Mouse (Mus musculus) heart, postnatal 0 days (tissue): ENCODE results near the gene Ufc1. TPM values are rescaled to one million over a fixed set of nuclear protein-coding genes. Genes with fewer than 3 reads are reported as not detected.
A peak's percentile ranks its signal among the peaks of the same experiment; 100 is the strongest.
"Not testable (repeated sequence)": the region's sequence is repeated elsewhere in the genome, so short reads cannot be mapped to it uniquely, and the experiment has no call there.

Source experiments
- ATAC-seq: fragments of 200-750 bp; cut with Nextera tagmentation; 2 replicates; pipeline ENCODE4 v1.8.0; 2017; ENCODE audit warnings: low read depth, moderate number of reproducible peaks, moderate library complexity; ENCODE audit not compliant: insufficient read depth
- DNase-seq: peaks from one replicate; pipeline ENCODE4 v3.0.0-alpha.2; 2016; ENCODE audit warnings: low spot score
- H3K27ac ChIP-seq: fragments of 300-500 bp; sonication (generic); 2 replicates; pipeline ENCODE4 v1.5.1; 2014; ENCODE audit warnings: low read depth, mild to moderate bottlenecking
- H3K27me3 ChIP-seq: fragments of 300-500 bp; sonication (generic); 2 replicates; pipeline ENCODE4 v1.6.1; 2014; ENCODE audit warnings: low read length, mixed read lengths; ENCODE audit not compliant: control insufficient read depth, insufficient read depth
- H3K36me3 ChIP-seq: fragments of 300-500 bp; sonication (generic); replicated peaks from 2 replicates; pipeline ENCODE4 v1.6.1; 2014; ENCODE audit warnings: low read length, mixed read lengths; ENCODE audit not compliant: control insufficient read depth, insufficient read depth
- H3K4me1 ChIP-seq: fragments of 300-500 bp; sonication (generic); 2 replicates; pipeline ENCODE4 v1.6.1; 2014; ENCODE audit warnings: antibody characterized with exemption; ENCODE audit not compliant: control insufficient read depth, insufficient read depth
- H3K4me2 ChIP-seq: fragments of 300-500 bp; sonication (generic); 2 replicates; pipeline ENCODE4 v1.6.1; 2014; ENCODE audit warnings: low read depth, mild to moderate bottlenecking, low read length, moderate library complexity
- H3K4me3 ChIP-seq: fragments of 300-500 bp; sonication (generic); 2 replicates; pipeline ENCODE4 v1.5.1; 2014; ENCODE audit warnings: low read depth, low read length
- H3K9ac ChIP-seq: fragments of 300-500 bp; sonication (generic); replicated peaks from 2 replicates; pipeline ENCODE4 v1.6.1; 2014; ENCODE audit warnings: low read depth, low read length, mixed read lengths
- H3K9me3 ChIP-seq: fragments of 300-500 bp; sonication (generic); replicated peaks from 2 replicates; pipeline ENCODE4 v1.6.1; 2016; ENCODE audit warnings: low read length; ENCODE audit not compliant: control insufficient read depth
- CTCF ChIP-seq: IDR thresholded peaks from 2 replicates; pipeline ENCODE4 v1.5.1; 2016; ENCODE audit warnings: antibody characterized with exemption, control low read depth, low read depth
- EP300 ChIP-seq: IDR thresholded peaks from 2 replicates; pipeline ENCODE4 v1.6.1; 2016; ENCODE audit warnings: antibody characterized with exemption, low read depth
- WGBS: fragments of 180-500 bp; shearing (Covaris S2); extraction: QIAGEN DNeasy Blood & Tissue Kit; methylation state at CpG from one replicate; pipeline ENCODE4 v1.1.7; 2014; 5-methylcytosine and 5-hydroxymethylcytosine counted together
- polyA plus RNA-seq: library from polyadenylated mRNA; unstranded; fragments of >200 nt; fragmentation: Nextera tagmentation; extraction: Ambion mirVana; gene quantifications from 2 replicates; pipeline ENCODE4 v1.2.1, GENCODE M21; 2015
- total RNA-seq: library from RNA; depleted of rRNA; stranded (reverse); fragments of >200 nt; gene quantifications from 2 replicates; pipeline ENCODE4 v1.2.3, GENCODE M21; 2014; ENCODE audit warnings: low replicate concordance; rRNA removed

The Ufc1 gene
- total and polyA plus RNA-seq, 2 experiments from 2014 or later = 109 to 140 TPM

GRCm38 (mm10) chr1:171245353-171245752 is 49.5 kb downstream of the Ufc1 start:
- H3K4me3 ChIP-seq = 0 out of 2 replicates have a peak overlapping the region, but pooled peaks have one; percentile 65
- no peak overlapping the region for H3K4me2 ChIP-seq
- no peak overlapping the region for H3K9ac ChIP-seq
- H3K4me1 ChIP-seq = peaks cover 20% of the 10 kb centered on the region
- no peak for DNase-seq
- no peak for ATAC-seq
- no peaks in the 10 kb centered on the region for H3K9me3 ChIP-seq
- no peak for TF ChIP-seq EP300
- TF ChIP-seq CTCF = no peak
- WGBS = 80% methylated on average over 8 of the region's 8 CpGs
- H3K36me3 ChIP-seq = peaks cover 38% of the 10 kb centered on the region
- H3K27ac ChIP-seq = 0 out of 2 replicates have a peak overlapping the region, but pooled peaks have one; percentile 37
- no peaks in the 10 kb centered on the region for H3K27me3 ChIP-seq

- H3K36me3 ChIP-seq = peaks cover 70% of the 10 kb centered on the region
- H3K9me3 ChIP-seq, H3K4me1 ChIP-seq, H3K4me3 ChIP-seq, H3K4me2 ChIP-seq, H3K9ac ChIP-seq, H3K27me3 ChIP-seq, DNase-seq, H3K27ac ChIP-seq, ATAC-seq: not testable (repeated sequence)
- TF ChIP-seq CTCF = peak; percentile 23; the same call in 1 of the 2 replicates
- 86% methylated on average over 12 of the region's 12 CpGs for WGBS
Observed at GRCm38 (mm10) chr1:171241952-171242351, 52.9 kb downstream of the Ufc1 start.

GRCm38 (mm10) chr1:171240911-171241310 is 53.9 kb downstream of the Ufc1 start:
- Histone ChIP-seq H3K27me3 (no peaks in the 10 kb centered on the region), H3K9me3 (no peaks in the 10 kb centered on the region), H3K4me1 (peaks cover 5% of the 10 kb centered on the region; the same call in 1 of the 2 replicates), H3K36me3 (peaks cover 81% of the 10 kb centered on the region), H3K9ac (no peak overlapping the region), H3K4me3 (no peak overlapping the region), H3K4me2 (no peak overlapping the region), H3K27ac (no peak overlapping the region)
- WGBS = 89% methylated on average over 10 of the region's 10 CpGs
- DNase-seq (no peak), ATAC-seq (no peak)
- TF ChIP-seq CTCF (no peak), EP300 (no peak)

GRCm38 (mm10) chr1:171239992-171240744 is 54.7 kb downstream of the Ufc1 start:
- Histone ChIP-seq H3K4me2 (no peak overlapping the region), H3K27ac (peak overlapping the region; percentile 59), H3K27me3 (no peaks in the 10 kb centered on the region), H3K4me3 (no peak overlapping the region), H3K9me3 (no peaks in the 10 kb centered on the region), H3K36me3 (peaks cover 88% of the 10 kb centered on the region), H3K9ac (no peak overlapping the region), H3K4me1 (0 out of 2 replicates have a peak, but pooled peaks cover 5% of the 10 kb centered on the region)
- peak; percentile 53 for DNase-seq
- ATAC-seq = peak; percentile 34; the same call in 1 of the 2 replicates
- TF ChIP-seq CTCF = no peak
- TF ChIP-seq EP300 = peak; percentile 64
- 65% methylated on average over 15 of the region's 15 CpGs for WGBS

Other genes starting within 250 kb of the Ufc1 start
- 11.8 and 13.7 TPM in 2 replicates for gene Fcgr3, start 230.1 kb downstream of the Ufc1 start, total RNA-seq
- 8.2 and 10.8 TPM in 2 replicates for gene Fcgr3, start 230.1 kb downstream of the Ufc1 start, polyA plus RNA-seq
- gene Cfap126, start 181.1 kb downstream of the Ufc1 start, total RNA-seq = 3.7 TPM in 1 of 2 replicates, not detected in the other
- gene Cfap126, start 181.1 kb downstream of the Ufc1 start, polyA plus RNA-seq = 2.2 and 3.5 TPM in 2 replicates
- gene Sdhc, start 144.4 kb downstream of the Ufc1 start, total RNA-seq = 875 and 891 TPM in 2 replicates
- gene Sdhc, start 144.4 kb downstream of the Ufc1 start, polyA plus RNA-seq = 754 and 772 TPM in 2 replicates
- gene Mpz, start 144.3 kb downstream of the Ufc1 start, total RNA-seq = 1.6 and 2.0 TPM in 2 replicates
- 0.05 and 0.49 TPM in 2 replicates for gene Mpz, start 144.3 kb downstream of the Ufc1 start, polyA plus RNA-seq
- gene Pcp4l1, start 98.8 kb downstream of the Ufc1 start, total RNA-seq = 40.2 and 48.7 TPM in 2 replicates
- gene Pcp4l1, start 98.8 kb downstream of the Ufc1 start, polyA plus RNA-seq = 161 and 164 TPM in 2 replicates
- not detected in 2 replicates for gene Nr1i3, start 81.1 kb downstream of the Ufc1 start, total RNA-seq
- 0.27 and 0.30 TPM in 2 replicates for gene Nr1i3, start 81.1 kb downstream of the Ufc1 start, polyA plus RNA-seq
- gene Tomm40l, start 72.5 kb downstream of the Ufc1 start, total RNA-seq = 82.0 and 97.7 TPM in 2 replicates
- gene Tomm40l, start 72.5 kb downstream of the Ufc1 start, polyA plus RNA-seq = 56.0 and 64.6 TPM in 2 replicates
- 14.5 TPM in 1 of 2 replicates, not detected in the other for gene Apoa2, start 70.0 kb downstream of the Ufc1 start, total RNA-seq
- 4.0 and 4.5 TPM in 2 replicates for gene Apoa2, start 70.0 kb downstream of the Ufc1 start, polyA plus RNA-seq
- gene Fcer1g, start 60.7 kb downstream of the Ufc1 start, total RNA-seq = 22.7 and 60.5 TPM in 2 replicates
- 24.6 TPM in 2 replicates for gene Fcer1g, start 60.7 kb downstream of the Ufc1 start, polyA plus RNA-seq
- gene Adamts4, start 44.6 kb downstream of the Ufc1 start, total RNA-seq = 4.1 and 5.5 TPM in 2 replicates
- gene Adamts4, start 44.6 kb downstream of the Ufc1 start, polyA plus RNA-seq = 3.8 and 3.9 TPM in 2 replicates
- gene Ndufs2, start 43.6 kb downstream of the Ufc1 start, total RNA-seq = 962 and 1,127 TPM in 2 replicates
- 998 and 1,009 TPM in 2 replicates for gene Ndufs2, start 43.6 kb downstream of the Ufc1 start, polyA plus RNA-seq
- gene B4galt3, start 24.7 kb downstream of the Ufc1 start, total RNA-seq = 28.9 and 55.0 TPM in 2 replicates
- gene B4galt3, start 24.7 kb downstream of the Ufc1 start, polyA plus RNA-seq = 32.6 and 34.3 TPM in 2 replicates
- 32.7 and 52.4 TPM in 2 replicates for gene Ppox, start 13.8 kb downstream of the Ufc1 start, total RNA-seq
- gene Ppox, start 13.8 kb downstream of the Ufc1 start, polyA plus RNA-seq = 24.3 and 24.6 TPM in 2 replicates
- 20.0 and 27.3 TPM in 2 replicates for gene Usp21, start 7.0 kb downstream of the Ufc1 start, total RNA-seq
- 30.6 and 32.3 TPM in 2 replicates for gene Usp21, start 7.0 kb downstream of the Ufc1 start, polyA plus RNA-seq
- 20.8 and 27.1 TPM in 2 replicates for gene Dedd, start 34.1 kb upstream of the Ufc1 start, total RNA-seq
- gene Dedd, start 34.1 kb upstream of the Ufc1 start, polyA plus RNA-seq = 30.0 and 31.7 TPM in 2 replicates
- 39.6 and 41.5 TPM in 2 replicates for gene Nit1, start 50.6 kb upstream of the Ufc1 start, total RNA-seq
- 31.4 and 35.2 TPM in 2 replicates for gene Nit1, start 50.6 kb upstream of the Ufc1 start, polyA plus RNA-seq
- gene Pfdn2, start 50.6 kb upstream of the Ufc1 start, total RNA-seq = 9.3 and 9.7 TPM in 2 replicates
- 81.8 and 94.7 TPM in 2 replicates for gene Pfdn2, start 50.6 kb upstream of the Ufc1 start, polyA plus RNA-seq
- 0.19 and 3.2 TPM in 2 replicates for gene Klhdc9, start 65.8 kb upstream of the Ufc1 start, total RNA-seq
- 1.1 TPM in 2 replicates for gene Klhdc9, start 65.8 kb upstream of the Ufc1 start, polyA plus RNA-seq
- gene Nectin4, start 75.1 kb upstream of the Ufc1 start, total RNA-seq = 2.7 TPM in 1 of 2 replicates, not detected in the other
- 0.07 and 0.14 TPM in 2 replicates for gene Nectin4, start 75.1 kb upstream of the Ufc1 start, polyA plus RNA-seq
- 1.6 and 3.4 TPM in 2 replicates for gene Arhgap30, start 93.9 kb upstream of the Ufc1 start, total RNA-seq
- gene Arhgap30, start 93.9 kb upstream of the Ufc1 start, polyA plus RNA-seq = 0.52 and 0.79 TPM in 2 replicates
- gene Usf1, start 116.3 kb upstream of the Ufc1 start, total RNA-seq = 80.2 and 82.0 TPM in 2 replicates
- gene Usf1, start 116.3 kb upstream of the Ufc1 start, polyA plus RNA-seq = 47.7 and 48.8 TPM in 2 replicates
- gene Tstd1, start 123.8 kb upstream of the Ufc1 start, total RNA-seq = not detected in 2 replicates
- 1.1 and 2.5 TPM in 2 replicates for gene Tstd1, start 123.8 kb upstream of the Ufc1 start, polyA plus RNA-seq
- 45.6 and 75.5 TPM in 2 replicates for gene F11r, start 142.5 kb upstream of the Ufc1 start, total RNA-seq
- gene F11r, start 142.5 kb upstream of the Ufc1 start, polyA plus RNA-seq = 75.8 and 78.3 TPM in 2 replicates
- gene Alyref2, start 208.5 kb upstream of the Ufc1 start, total RNA-seq = 8.0 and 10.0 TPM in 2 replicates
- gene Alyref2, start 208.5 kb upstream of the Ufc1 start, polyA plus RNA-seq = 13.5 and 14.6 TPM in 2 replicates
- gene Itln1, start 240.3 kb upstream of the Ufc1 start, total RNA-seq = not detected in 2 replicates
- gene Itln1, start 240.3 kb upstream of the Ufc1 start, polyA plus RNA-seq = not detected in 2 replicates